Mouse (Mus musculus): Measurements from ENCODE around the gene Rac2.

The Rac2 gene

GRCm38 (mm10) chr15:78572658-78573397, at the start of gene Rac2:
Rac2 (minus strand) TSS chr15:78572783.
- peak; percentile 77 for DNase-seq (ENCODE audit: low read depth, low spot score)

DNA sequence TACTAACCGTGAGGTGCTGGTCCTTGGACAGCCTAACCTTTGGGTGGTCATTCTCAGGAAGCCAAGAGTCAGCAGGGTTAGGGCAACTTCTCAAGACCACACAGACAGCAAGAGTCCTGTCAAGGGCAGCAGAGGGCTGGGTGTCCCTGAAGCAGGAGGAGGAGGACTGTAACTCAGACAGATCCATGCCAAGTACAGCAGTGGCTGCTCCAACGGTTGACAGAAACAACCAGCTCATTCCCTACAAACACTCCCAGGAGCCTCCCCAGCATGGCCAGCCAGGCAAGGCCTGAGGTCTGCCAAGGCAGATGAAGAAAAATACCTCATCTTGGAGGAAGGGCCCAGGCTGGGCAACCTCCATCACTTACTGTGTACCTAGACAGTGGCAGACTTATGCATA, 44.4 kb upstream of the Rac2 start:
- DNase-seq (ENCODE audit: low read depth, low spot score), result no peak

DNA sequence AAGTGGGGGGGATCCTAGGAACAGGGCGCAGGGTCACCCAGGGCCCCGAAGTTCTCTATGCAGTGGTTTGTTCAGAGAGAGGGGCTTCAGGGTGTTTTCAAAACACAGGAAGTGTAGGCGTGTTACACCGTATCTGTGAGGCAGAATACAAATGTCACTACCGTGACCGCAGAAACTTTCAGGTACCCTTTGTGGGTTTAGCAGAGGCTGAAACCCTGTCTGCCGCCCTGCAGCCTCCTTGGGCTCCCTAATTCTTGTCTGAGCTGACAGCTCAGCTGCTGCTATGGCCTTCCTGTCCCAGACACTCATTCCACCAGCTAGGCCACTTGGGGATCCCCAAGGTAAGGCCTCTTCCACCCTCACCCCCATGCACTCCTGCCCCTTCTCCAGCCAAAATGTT, 42.0 kb upstream of the Rac2 start:
- DNase-seq (ENCODE audit: low read depth, low spot score), result peak; percentile 84

DNA sequence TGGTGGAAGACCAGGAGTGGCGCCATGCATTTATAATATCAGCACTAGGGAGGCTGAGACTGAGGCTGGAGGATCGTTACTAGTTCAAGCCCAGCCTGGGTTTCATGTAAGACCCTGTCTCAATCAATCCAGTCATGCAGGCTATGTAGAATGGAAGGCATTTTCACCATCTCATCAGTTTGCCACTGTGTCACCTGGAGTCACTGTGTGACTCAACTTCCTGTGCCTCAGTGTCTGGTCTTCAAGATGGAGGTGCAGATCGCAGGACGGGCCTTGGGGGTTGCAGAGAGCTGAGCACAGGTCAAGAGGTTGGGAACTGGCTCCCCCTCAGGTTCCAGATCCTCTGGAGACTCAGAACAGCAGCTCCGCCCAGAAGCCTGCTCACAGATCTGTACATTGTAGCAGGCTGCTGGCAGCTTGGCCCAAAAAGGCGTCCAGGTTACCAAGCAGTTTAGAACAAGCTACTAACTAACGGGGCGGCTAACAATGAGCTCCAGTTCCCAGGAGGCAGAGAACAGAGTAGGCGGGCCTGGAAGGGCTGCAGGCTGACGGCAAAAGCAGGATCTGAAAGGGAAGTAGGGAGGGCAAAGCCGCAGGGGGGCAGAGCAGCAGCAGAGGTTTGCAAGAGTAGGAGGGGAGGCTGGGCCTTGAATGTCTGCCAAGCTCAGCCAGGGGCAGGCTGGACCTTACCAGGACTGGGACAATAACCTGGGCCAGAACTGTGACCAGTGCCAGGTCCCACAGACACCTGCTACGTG, 38.3 kb upstream of the Rac2 start:
- DNase-seq (ENCODE audit: low read depth, low spot score), result peak; percentile 52

- peak; percentile 79 for DNase-seq (ENCODE audit: low read depth, low spot score)
Measured at GRCm38 (mm10) chr15:78607463-78607862, 34.9 kb upstream of the Rac2 start.

DNA sequence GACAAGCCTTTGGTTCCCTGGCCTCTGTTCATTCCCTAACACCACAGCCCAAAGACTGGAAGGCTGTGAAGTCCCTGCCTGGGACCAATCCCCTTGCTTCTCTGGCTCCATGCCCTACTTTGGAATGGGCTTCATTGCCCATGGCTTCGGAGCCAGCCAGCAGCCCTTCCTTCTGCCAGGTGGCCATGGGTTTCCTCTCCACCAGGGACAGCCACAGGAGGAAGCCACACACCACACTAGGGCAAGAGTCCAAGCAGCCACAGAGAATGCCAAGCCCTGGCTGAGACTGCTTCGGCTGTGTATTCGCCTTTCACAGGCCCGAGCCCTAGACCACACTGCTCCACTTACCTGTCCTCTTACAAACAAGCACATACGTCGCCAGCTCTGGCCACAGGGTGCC, 33.5 kb upstream of the Rac2 start:
- no peak for DNase-seq (ENCODE audit: low read depth, low spot score)

DNA sequence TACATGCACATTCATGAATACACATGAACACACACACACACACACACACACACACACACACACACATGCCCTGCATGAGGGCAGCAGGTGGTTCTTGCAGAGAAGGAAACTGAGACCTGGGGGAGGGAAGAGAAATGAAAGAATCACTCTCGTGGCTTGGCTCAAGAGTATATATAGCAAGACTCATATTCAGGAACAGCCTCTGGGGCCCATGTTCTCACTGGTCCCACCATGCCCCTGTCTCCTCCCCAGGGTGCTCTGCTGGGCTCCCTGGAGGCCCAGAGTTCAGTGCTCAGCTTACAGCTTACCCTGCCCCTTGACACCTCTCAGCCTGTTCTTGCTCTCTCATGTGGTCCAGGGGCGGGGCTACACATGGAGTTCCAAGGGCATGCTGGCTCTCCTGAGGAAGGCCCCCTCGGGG, 32.8 kb upstream of the Rac2 start:
- peak; percentile 53 for DNase-seq (ENCODE audit: low read depth, low spot score)

- DNase-seq (ENCODE audit: low read depth, low spot score), result no peak
Measured at GRCm38 (mm10) chr15:78604255-78604654, 31.7 kb upstream of the Rac2 start.

GRCm38 (mm10) chr15:78601180-78601579, 28.6 kb upstream of the Rac2 start:
- no peak for DNase-seq (ENCODE audit: low read depth, low spot score)

DNA sequence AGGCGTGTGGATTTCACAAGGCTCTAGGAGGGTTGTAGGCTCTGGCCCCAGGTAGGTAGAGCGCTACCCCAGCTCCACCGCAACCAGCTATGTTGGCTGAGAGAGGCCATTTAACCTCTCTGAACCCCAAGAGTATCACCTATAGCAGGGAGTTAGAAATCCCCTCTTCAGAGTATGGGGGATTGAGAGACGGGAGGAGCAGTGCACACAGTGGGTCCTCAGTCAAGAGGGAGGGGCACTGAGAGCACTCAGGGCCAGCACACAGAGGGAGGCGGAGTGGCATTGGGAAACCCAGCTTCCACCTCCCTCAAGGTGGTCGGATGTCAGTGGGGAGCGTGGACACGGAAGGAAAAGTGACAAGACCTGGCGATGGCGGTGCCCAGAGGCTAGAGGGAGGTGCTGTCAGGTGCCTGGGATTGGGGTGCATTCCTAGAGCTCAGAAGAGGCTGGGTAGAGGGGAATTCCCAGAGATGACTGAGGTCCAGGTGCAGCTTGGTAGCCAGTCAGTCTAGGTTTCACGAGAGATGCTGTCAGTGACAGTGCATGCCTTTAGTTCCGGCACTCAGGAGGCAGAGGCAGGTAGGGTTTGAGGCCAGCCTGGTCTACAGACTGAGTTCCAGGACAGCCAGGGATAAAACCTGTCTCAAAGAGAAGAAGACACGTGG, 27.1 kb upstream of the Rac2 start:
- DNase-seq (ENCODE audit: low read depth, low spot score), result no peak

DNA sequence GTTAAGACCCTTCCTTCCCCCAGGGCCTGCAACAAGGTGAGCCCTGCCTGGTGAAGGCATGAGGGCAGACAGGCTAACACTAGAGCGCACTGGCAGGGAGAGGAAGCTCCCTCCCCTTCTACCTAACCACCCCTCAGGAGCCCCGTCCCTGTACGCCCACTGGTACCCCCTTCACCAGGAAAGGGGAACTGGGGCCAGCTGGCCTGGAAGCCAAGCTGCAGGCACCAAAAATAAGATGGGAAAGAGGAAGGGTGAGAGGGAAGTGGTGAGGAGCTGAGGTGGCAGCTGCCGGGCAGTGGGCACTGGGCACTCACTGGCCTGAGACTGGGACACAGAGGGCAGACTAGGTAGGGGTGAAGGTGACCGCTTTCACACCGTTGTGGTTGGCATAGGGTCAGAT, 26.5 kb upstream of the Rac2 start:
- no peak for DNase-seq (ENCODE audit: low read depth, low spot score)

GRCm38 (mm10) chr15:78597729-78598128, 25.1 kb upstream of the Rac2 start:
- peak; percentile 83 for DNase-seq (ENCODE audit: low read depth, low spot score)

DNA sequence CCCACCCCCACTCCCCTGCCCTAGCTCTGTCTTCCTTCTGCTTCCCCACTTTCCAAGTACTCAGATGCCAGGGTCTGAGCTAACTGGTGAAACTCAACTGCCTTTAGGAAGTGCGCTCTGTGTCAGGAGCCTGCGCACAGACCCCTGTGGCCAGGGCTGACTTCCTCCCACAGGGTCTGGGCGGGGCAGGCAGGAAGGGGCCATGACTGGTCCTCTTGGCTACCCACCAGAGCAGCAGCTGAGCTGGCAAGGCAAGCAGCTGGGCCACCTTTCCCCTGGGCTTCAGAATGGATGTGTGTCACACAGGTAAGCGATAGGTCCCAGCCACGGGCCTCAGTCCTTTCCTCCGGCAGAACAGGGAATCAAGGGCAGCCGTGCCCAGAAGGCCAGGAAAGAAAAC, 24.3 kb upstream of the Rac2 start, which contains the start of gene Cyth4:
TSS of gene Cyth4 (plus strand) at position 134 of the 400 bp plus-strand sequence.
- peak; percentile 79 for DNase-seq (ENCODE audit: low read depth, low spot score)

GRCm38 (mm10) chr15:78596504-78596903, 23.9 kb upstream of the Rac2 start:
- no peak for DNase-seq (ENCODE audit: low read depth, low spot score)

DNA sequence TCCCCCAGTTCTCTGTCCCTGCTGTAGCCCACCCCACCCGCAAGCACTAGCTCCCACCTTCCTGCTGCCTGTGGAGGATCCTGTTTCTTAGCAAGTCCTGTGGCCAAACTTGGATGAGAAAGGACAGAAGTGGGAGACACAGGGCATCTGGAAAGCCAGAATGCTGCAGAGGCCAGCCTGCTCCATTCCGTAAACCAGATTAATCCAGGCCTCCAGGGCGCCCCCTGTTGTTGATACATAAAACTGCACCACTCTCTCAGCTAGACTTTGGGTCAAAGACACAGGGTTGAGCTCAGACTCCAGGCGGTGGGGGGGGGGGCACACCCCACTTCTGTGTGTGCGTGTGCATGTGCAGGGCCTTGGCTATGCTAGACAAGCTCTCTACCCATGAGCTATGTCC, 22.9 kb upstream of the Rac2 start:
- peak; percentile 57 for DNase-seq (ENCODE audit: low read depth, low spot score)

DNA sequence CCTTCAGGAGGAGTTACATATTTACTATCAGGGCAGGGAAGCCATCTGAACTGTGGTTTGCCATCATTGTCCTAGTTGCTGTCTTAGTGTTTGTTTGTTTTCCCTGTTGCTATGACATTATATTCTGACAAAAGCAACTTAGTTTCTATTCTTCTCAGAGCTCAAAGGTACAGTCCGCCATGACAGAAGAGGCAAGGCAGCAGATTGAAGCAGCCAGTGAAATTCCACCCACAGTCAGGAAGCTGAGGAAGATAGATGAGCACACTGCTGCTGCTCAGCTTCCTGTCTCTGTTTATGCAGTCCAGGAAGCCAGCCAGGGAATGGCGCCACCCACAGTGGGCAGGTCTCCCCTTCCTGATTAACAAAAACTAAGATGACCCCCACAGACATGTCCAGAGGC, 22.2 kb upstream of the Rac2 start:
- peak; percentile 80 for DNase-seq (ENCODE audit: low read depth, low spot score)

GRCm38 (mm10) chr15:78593896-78594425, 21.4 kb upstream of the Rac2 start:
- DNase-seq (ENCODE audit: low read depth, low spot score), result no peak

DNA sequence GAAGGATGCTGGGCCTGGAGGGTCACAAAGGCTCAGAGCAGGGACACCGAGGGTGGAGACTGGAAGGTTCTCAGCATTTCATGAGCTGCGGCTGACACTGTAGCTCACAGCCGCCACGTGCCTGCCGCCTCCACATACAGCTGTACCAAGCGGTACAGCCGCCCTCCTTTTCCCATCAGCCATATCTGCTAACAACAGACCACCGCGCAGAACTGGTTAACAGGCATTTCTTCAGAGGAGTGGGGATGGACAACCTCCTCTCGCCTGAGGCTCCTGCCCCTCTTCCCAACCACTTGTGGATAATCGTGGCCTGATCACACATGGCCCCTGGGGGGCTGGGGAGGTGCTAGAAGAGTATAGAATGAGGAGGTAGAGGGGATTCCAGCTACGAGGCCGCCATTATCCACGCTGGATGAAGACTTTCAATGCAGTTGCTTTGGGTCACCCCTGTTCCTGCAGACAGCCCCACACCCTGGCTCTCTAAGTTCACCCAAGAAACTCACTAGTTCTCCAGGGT, 19.9 kb upstream of the Rac2 start:
- DNase-seq (ENCODE audit: low read depth, low spot score), result peak; percentile 61

- DNase-seq (ENCODE audit: low read depth, low spot score), result peak; percentile 79
Measured at GRCm38 (mm10) chr15:78591680-78592451, 19.3 kb upstream of the Rac2 start.

DNA sequence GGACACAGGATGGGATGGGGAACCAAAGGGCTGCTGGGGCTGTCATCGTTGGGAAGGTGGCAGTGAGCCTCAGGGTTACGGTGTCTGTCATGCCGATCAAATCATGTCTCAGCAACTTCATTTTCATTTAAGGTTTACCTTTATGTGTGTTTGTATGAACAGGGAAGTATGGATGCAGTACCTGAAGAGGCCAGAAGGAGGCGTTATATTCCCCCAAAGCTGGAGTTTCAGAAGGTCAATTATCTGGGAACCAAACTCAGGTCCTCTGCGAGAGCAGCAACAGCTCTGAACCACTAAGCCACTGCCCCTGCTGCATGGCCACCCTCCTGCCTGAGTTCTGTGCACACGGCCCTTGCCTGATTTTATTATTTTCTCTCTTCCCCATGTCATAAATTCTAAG, 18.2 kb upstream of the Rac2 start:
- DNase-seq (ENCODE audit: low read depth, low spot score), result peak; percentile 56

- DNase-seq (ENCODE audit: low read depth, low spot score), result no peak
Measured at GRCm38 (mm10) chr15:78589936-78590335, 17.4 kb upstream of the Rac2 start.
